Comparison of ENCODE assay signal across 8 mouse cellular contexts in genomic region chr9:107297658-107298057, GRCm38 (mm10). TPM values are rescaled to one million over a fixed set of nuclear protein-coding genes. Genes with fewer than 3 reads are reported as not detected.
A peak's percentile ranks its signal among the peaks of the same experiment; 100 is the strongest.
DNase-seq lines count a peak whose midpoint lies in the region; ATAC-seq and TF ChIP-seq lines count a peak whose summit lies in the region.

No protein-coding gene starts in this region.

- H3K4me1 ChIP-seq in kidney, embryonic 15.5 days, result peaks cover 30% of the 10 kb centered on the region
- H3K4me1 ChIP-seq in embryonic facial prominence, embryonic 13.5 days, result peaks cover 28% of the 10 kb centered on the region
- H3K4me1 ChIP-seq in intestine, embryonic 16.5 days (ENCODE audit: control insufficient read depth, insufficient read depth, low read length), result peaks cover 32% of the 10 kb centered on the region
- H3K4me1 ChIP-seq in midbrain, postnatal 0 days (ENCODE audit: insufficient read depth, low read length), result peaks cover 4% of the 10 kb centered on the region

- H3K27ac ChIP-seq in kidney, embryonic 15.5 days, result peak overlapping the region; percentile 20; the same call in 1 of the 2 replicates
- H3K27ac ChIP-seq in embryonic facial prominence, embryonic 13.5 days, result no peak overlapping the region
- H3K27ac ChIP-seq in intestine, embryonic 16.5 days (ENCODE audit: low read length), result peak overlapping the region; percentile 89
- H3K27ac ChIP-seq in midbrain, postnatal 0 days (ENCODE audit: low read depth, low read length), result no peak overlapping the region

- peak overlapping the region; percentile 75 for H3K4me3 ChIP-seq in kidney, embryonic 15.5 days (replicated peaks)
- H3K4me3 ChIP-seq in embryonic facial prominence, embryonic 13.5 days, result peak overlapping the region; percentile 74
- H3K4me3 ChIP-seq in intestine, embryonic 16.5 days (ENCODE audit: low read length), result peak overlapping the region; percentile 71
- peak overlapping the region; percentile 70 for H3K4me3 ChIP-seq in midbrain, postnatal 0 days (ENCODE audit: low read depth, low read length)

- H3K27me3 ChIP-seq in kidney, embryonic 15.5 days, result peaks cover 11% of the 10 kb centered on the region
- H3K27me3 ChIP-seq in embryonic facial prominence, embryonic 13.5 days, result peaks cover 11% of the 10 kb centered on the region
- peaks cover 4% of the 10 kb centered on the region; the same call in 1 of the 2 replicates for H3K27me3 ChIP-seq in intestine, embryonic 16.5 days (replicated peaks; ENCODE audit: control insufficient read depth, insufficient read depth, low read length)
- H3K27me3 ChIP-seq in midbrain, postnatal 0 days (ENCODE audit: insufficient read depth, low read length), result 0 out of 2 replicates have a peak, but pooled peaks cover 10% of the 10 kb centered on the region

- no peak for DNase-seq in kidney, postnatal 10 days
- no peak for DNase-seq in midbrain, postnatal 0 days (ENCODE audit: low spot score)
- DNase-seq in layer of hippocampus, adult 8-10 months (ENCODE audit: low spot score in 2 of 2), result no peak
- DNase-seq in urinary bladder, postnatal 4 days (ENCODE audit: low spot score in 2 of 2), result no peak

- no peak for ATAC-seq in kidney, embryonic 15.5 days (replicated peaks; ENCODE audit: low FRiP score)
- ATAC-seq in embryonic facial prominence, embryonic 13.5 days (ENCODE audit: insufficient number of reproducible peaks, insufficient read depth, low FRiP score, low TSS enrichment, low read depth), result no peak
- ATAC-seq in intestine, embryonic 16.5 days, result no peak
- ATAC-seq in midbrain, postnatal 0 days (ENCODE audit: low FRiP score), result no peak
- ATAC-seq in cerebellum, adult (ENCODE audit: insufficient number of reproducible peaks, low FRiP score, low TSS enrichment), result no peak

- WGBS in kidney, embryonic 15.5 days, result 83% methylated on average over 4 of the region's 4 CpGs
- WGBS in embryonic facial prominence, embryonic 13.5 days, result 84% methylated on average over 4 of the region's 4 CpGs
- 62% methylated on average over 4 of the region's 4 CpGs for WGBS in intestine, embryonic 16.5 days
- WGBS in midbrain, postnatal 0 days, result 93% methylated on average over 4 of the region's 4 CpGs

- TF ChIP-seq CTCF in midbrain, postnatal 0 days (IDR thresholded peaks at IDR 0.05), result no peak

- peak overlapping the region; percentile 88 for H3K4me2 ChIP-seq in kidney, embryonic 15.5 days
- peak overlapping the region; percentile 90 for H3K4me2 ChIP-seq in embryonic facial prominence, embryonic 13.5 days
- peak overlapping the region; percentile 89 for H3K4me2 ChIP-seq in intestine, embryonic 16.5 days (ENCODE audit: low read depth, low read length)
- peak overlapping the region; percentile 88 for H3K4me2 ChIP-seq in midbrain, postnatal 0 days (ENCODE audit: low read depth, low read length, poor library complexity, severe bottlenecking)

- peak overlapping the region; percentile 72 for H3K9ac ChIP-seq in kidney, embryonic 15.5 days
- peak overlapping the region; percentile 85; the same call in 1 of the 2 replicates for H3K9ac ChIP-seq in embryonic facial prominence, embryonic 13.5 days
- H3K9ac ChIP-seq in intestine, embryonic 16.5 days (ENCODE audit: low read depth, low read length), result peak overlapping the region; percentile 82
- H3K9ac ChIP-seq in midbrain, postnatal 0 days (replicated peaks; ENCODE audit: low read length, poor library complexity, severe bottlenecking), result no peak overlapping the region

- H3K9me3 ChIP-seq in kidney, embryonic 15.5 days (replicated peaks), result no peaks in the 10 kb centered on the region
- H3K9me3 ChIP-seq in embryonic facial prominence, embryonic 13.5 days, result no peaks in the 10 kb centered on the region
- H3K9me3 ChIP-seq in intestine, embryonic 16.5 days (ENCODE audit: control insufficient read depth, low read length), result no peaks in the 10 kb centered on the region
- no peaks in the 10 kb centered on the region for H3K9me3 ChIP-seq in midbrain, postnatal 0 days (ENCODE audit: low read length)

- peaks cover 23% of the 10 kb centered on the region for H3K36me3 ChIP-seq in kidney, embryonic 15.5 days
- H3K36me3 ChIP-seq in embryonic facial prominence, embryonic 13.5 days, result peaks cover 23% of the 10 kb centered on the region
- H3K36me3 ChIP-seq in intestine, embryonic 16.5 days (ENCODE audit: control insufficient read depth, insufficient read depth, low read length), result peaks cover 14% of the 10 kb centered on the region; the same call in 1 of the 2 replicates
- H3K36me3 ChIP-seq in midbrain, postnatal 0 days (ENCODE audit: insufficient read depth, low read length), result peaks cover 16% of the 10 kb centered on the region

RNA-seq across cellular contexts. Expression of gene Cish, which starts 1.8 kb away (rescaled TPM):
- 11.1 and 14.1 TPM in 2 replicates for polyA plus RNA-seq in kidney, embryonic 15.5 days (2015; fragmentation: Nextera tagmentation; extraction: Ambion mirVana)
- 9.3 and 12.4 TPM in 2 replicates for polyA plus RNA-seq in embryonic facial prominence, embryonic 13.5 days (2015; fragmentation: Nextera tagmentation; extraction: Ambion mirVana)
- 17.5 and 19.9 TPM in 2 replicates for polyA plus RNA-seq in intestine, embryonic 16.5 days (2015; fragmentation: Nextera tagmentation; extraction: Ambion mirVana)
- 2.4 and 6.0 TPM in 2 replicates for total RNA-seq in midbrain, postnatal 0 days (2014; rRNA removed)
- polyA plus RNA-seq in midbrain, postnatal 0 days (2015; fragmentation: Nextera tagmentation; extraction: Ambion mirVana), result 6.5 and 6.7 TPM in 2 replicates
- 1 to 10 TPM; 2.1 to 6.1 (median 2.9) TPM for total RNA-seq in layer of hippocampus, adult 8-10 months (2022)

RNA-seq across cellular contexts. Expression of gene Mapkapk3, which starts 8.0 kb away (rescaled TPM):
- 7.8 and 8.3 TPM in 2 replicates for polyA plus RNA-seq in kidney, embryonic 15.5 days (2015; fragmentation: Nextera tagmentation; extraction: Ambion mirVana)
- polyA plus RNA-seq in embryonic facial prominence, embryonic 13.5 days (2015; fragmentation: Nextera tagmentation; extraction: Ambion mirVana), result 7.6 and 10.7 TPM in 2 replicates
- polyA plus RNA-seq in intestine, embryonic 16.5 days (2015; fragmentation: Nextera tagmentation; extraction: Ambion mirVana), result 41.1 and 47.6 TPM in 2 replicates
- 2.3 and 3.2 TPM in 2 replicates for total RNA-seq in midbrain, postnatal 0 days (2014; rRNA removed)
- 1.3 and 2.2 TPM in 2 replicates for polyA plus RNA-seq in midbrain, postnatal 0 days (2015; fragmentation: Nextera tagmentation; extraction: Ambion mirVana)
- total RNA-seq in layer of hippocampus, adult 8-10 months (2022), result 1 to 10 TPM; 1.9 to 5.1 (median 3.4) TPM

RNA-seq across cellular contexts. Expression of gene Hemk1, which starts 40.5 kb away (rescaled TPM):
- polyA plus RNA-seq in kidney, embryonic 15.5 days (2015; fragmentation: Nextera tagmentation; extraction: Ambion mirVana), result 10.9 and 11.8 TPM in 2 replicates
- 11.4 and 12.1 TPM in 2 replicates for polyA plus RNA-seq in embryonic facial prominence, embryonic 13.5 days (2015; fragmentation: Nextera tagmentation; extraction: Ambion mirVana)
- 11.2 and 11.8 TPM in 2 replicates for polyA plus RNA-seq in intestine, embryonic 16.5 days (2015; fragmentation: Nextera tagmentation; extraction: Ambion mirVana)
- total RNA-seq in midbrain, postnatal 0 days (2014; rRNA removed), result 15.8 and 21.3 TPM in 2 replicates
- 15.9 and 19.4 TPM in 2 replicates for polyA plus RNA-seq in midbrain, postnatal 0 days (2015; fragmentation: Nextera tagmentation; extraction: Ambion mirVana)
- 10 to 100 TPM; 15.6 to 20.6 (median 18.5) TPM for total RNA-seq in layer of hippocampus, adult 8-10 months (2022)

RNA-seq across cellular contexts. Expression of gene 6430571L13Rik, which starts 42.7 kb away (rescaled TPM):
- polyA plus RNA-seq in kidney, embryonic 15.5 days (2015; fragmentation: Nextera tagmentation; extraction: Ambion mirVana), result 0.81 and 0.90 TPM in 2 replicates
- polyA plus RNA-seq in embryonic facial prominence, embryonic 13.5 days (2015; fragmentation: Nextera tagmentation; extraction: Ambion mirVana), result 1.2 and 1.5 TPM in 2 replicates
- polyA plus RNA-seq in intestine, embryonic 16.5 days (2015; fragmentation: Nextera tagmentation; extraction: Ambion mirVana), result 0.21 and 0.26 TPM in 2 replicates
- 11.0 and 13.6 TPM in 2 replicates for total RNA-seq in midbrain, postnatal 0 days (2014; rRNA removed)
- 10.4 and 11.1 TPM in 2 replicates for polyA plus RNA-seq in midbrain, postnatal 0 days (2015; fragmentation: Nextera tagmentation; extraction: Ambion mirVana)
- total RNA-seq in layer of hippocampus, adult 8-10 months (2022), result 1 to 10 TPM; 2.4 to 4.0 (median 3.4) TPM

Comparison
In these comparisons a context has a peak if more than half of its experiments do, and no peak if none do; other contexts are left out.
1. H3K27ac ChIP-seq: peak in kidney, embryonic 15.5 days (single experiment) and intestine, embryonic 16.5 days (single experiment); none in embryonic facial prominence, embryonic 13.5 days (single experiment) and midbrain, postnatal 0 days (single experiment).
2. Peak in every context shown above with its lines, with median percentiles within 50 percentile points of each other: H3K4me2 ChIP-seq and H3K4me3 ChIP-seq.